Mouse (Mus musculus) kidney, adult 2 months (tissue): ENCODE data around the gene Gfod1.

Experiments
- CTCF ChIP-seq: fragments of 200-500 bp; conservative IDR thresholded peaks from 2 replicates; pipeline ENCODE4 v1.5.1; 2011; ENCODE audit warnings: low read depth, mild to moderate bottlenecking, control low read depth, low read length, moderate library complexity, mixed read lengths; ENCODE audit not compliant: insufficient read depth, insufficient read length
- POLR2A ChIP-seq: fragments of 200-500 bp; IDR thresholded peaks from one replicate; pipeline ENCODE4 v1.6.1; 2011; ENCODE audit warnings: low read depth, low read length, control low read depth

- TF ChIP-seq CTCF (no peak), POLR2A (no peak)
These were observed 73.7 kb downstream of the Gfod1 start for GRCm38 (mm10) chr13:43230238-43230637.
